Mouse (Mus musculus) bone marrow, adult 2 months (tissue): ENCODE measurements around the gene Amz2.

ENCODE experiments used
- CTCF ChIP-seq: fragments of 200-500 bp; IDR thresholded peaks from 2 replicates; pipeline ENCODE4 v1.5.1; 2011; ENCODE audit warnings: low read length, control low read depth; ENCODE audit not compliant: control insufficient read depth, insufficient read depth
- POLR2A ChIP-seq: fragments of 200-500 bp; IDR thresholded peaks from 2 replicates; pipeline ENCODE4 v1.6.1; 2011; ENCODE audit warnings: low read depth, mild to moderate bottlenecking, control low read depth, low read length, borderline replicate concordance; ENCODE audit not compliant: control insufficient read depth

GRCm38 (mm10) chr11:109470170-109470569 is 44.4 kb downstream of the Amz2 start:
- TF ChIP-seq CTCF: no peak
- no peak for TF ChIP-seq POLR2A
